Mouse (Mus musculus) bone marrow, adult 2 months (tissue): ENCODE data around the gene Brd4. TPM values are rescaled to one million over a fixed set of nuclear protein-coding genes. Genes with fewer than 3 reads are reported as not detected.

ENCODE experiments used
- H3K27ac ChIP-seq: fragments of 200-500 bp; 2 replicates; pipeline ENCODE4 v1.5.1; 2012; ENCODE audit warnings: low read depth, mild to moderate bottlenecking, control low read depth, inconsistent platforms, low read length; ENCODE audit not compliant: control insufficient read depth, poor library complexity, insufficient read depth
- H3K4me1 ChIP-seq: fragments of 200-500 bp; 2 replicates; pipeline ENCODE4 v1.6.1; 2011; ENCODE audit warnings: low read length; ENCODE audit not compliant: control insufficient read depth, insufficient read depth
- H3K4me3 ChIP-seq: fragments of 200-500 bp; replicated peaks from 2 replicates; pipeline ENCODE3; 2011; ENCODE audit warnings: mild to moderate bottlenecking, low read depth, low read length, control low read depth; ENCODE audit not compliant: control insufficient read depth
- CTCF ChIP-seq: fragments of 200-500 bp; IDR thresholded peaks from 2 replicates; pipeline ENCODE4 v1.5.1; 2011; ENCODE audit warnings: low read length, control low read depth; ENCODE audit not compliant: control insufficient read depth, insufficient read depth
- POLR2A ChIP-seq: fragments of 200-500 bp; IDR thresholded peaks from 2 replicates; pipeline ENCODE4 v1.6.1; 2011; ENCODE audit warnings: low read depth, mild to moderate bottlenecking, control low read depth, low read length, borderline replicate concordance; ENCODE audit not compliant: control insufficient read depth
- WGBS: fragments of 180-500 bp; shearing (Covaris S2); methylation state at CpG from one replicate; pipeline ENCODE4 v1.1.7; 2018; 5-methylcytosine and 5-hydroxymethylcytosine counted together
- polyA plus RNA-seq: library from polyadenylated mRNA; stranded (reverse); fragments of >200 nt; gene quantifications from 2 replicates; pipeline ENCODE4 v1.2.4, GENCODE M21; 2011; ENCODE audit warnings: low replicate concordance; ENCODE audit not compliant: missing spikeins, insufficient read depth, insufficient read length

The Brd4 gene
- polyA plus RNA-seq, 1 experiment = 129 TPM

DNA sequence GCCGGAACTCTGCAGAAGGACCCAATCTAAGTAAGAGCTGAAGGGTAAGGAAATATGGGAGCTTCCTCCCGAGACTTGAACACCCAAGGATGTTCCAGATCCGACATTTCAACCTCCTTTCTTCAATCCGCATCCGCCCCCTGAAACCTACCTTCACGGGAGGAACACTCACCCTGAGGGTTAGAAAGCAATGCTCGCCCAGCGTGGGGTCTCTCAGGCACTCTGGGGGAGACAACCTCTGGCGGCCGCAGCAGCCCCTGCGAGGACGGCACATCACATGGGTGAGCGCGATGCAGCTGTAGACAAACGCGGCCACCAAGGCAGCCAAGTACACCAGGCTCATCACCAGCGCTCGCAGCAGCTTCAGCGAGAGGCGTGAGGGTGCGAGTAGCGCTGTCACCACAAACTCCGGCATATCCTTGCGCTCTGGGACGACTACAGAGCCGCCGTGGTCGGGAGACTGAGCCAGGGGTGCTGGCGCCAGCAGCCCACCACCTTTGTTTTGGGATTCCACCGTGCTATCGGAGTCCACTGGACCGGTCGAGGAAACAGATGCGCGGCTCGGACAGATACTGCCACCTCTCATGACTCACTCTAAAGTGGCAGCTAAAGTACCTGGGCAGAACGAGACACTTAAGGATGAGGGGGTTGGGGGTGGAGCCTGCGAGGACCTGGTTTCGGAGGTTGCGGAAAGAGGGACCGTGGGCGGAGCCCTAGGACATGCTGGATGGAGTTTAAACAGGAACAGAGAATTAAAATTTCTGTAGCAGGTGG, 95.5 kb downstream of the Brd4 start, which contains the start of gene Ephx3:
TSS of gene Ephx3 (minus strand) at position 687 of the 774 bp plus-strand sequence.
- Histone ChIP-seq H3K27ac (no peak within 1 kb of the TSS), H3K4me3 (no peak within 1 kb of the TSS), H3K4me1 (peaks cover 2% of the 10 kb centered on the region; the same call in 1 of the 2 replicates)
- 20% methylated on average over 42 of the region's 42 CpGs for WGBS
- TF ChIP-seq POLR2A (no peak), CTCF (no peak)

DNA sequence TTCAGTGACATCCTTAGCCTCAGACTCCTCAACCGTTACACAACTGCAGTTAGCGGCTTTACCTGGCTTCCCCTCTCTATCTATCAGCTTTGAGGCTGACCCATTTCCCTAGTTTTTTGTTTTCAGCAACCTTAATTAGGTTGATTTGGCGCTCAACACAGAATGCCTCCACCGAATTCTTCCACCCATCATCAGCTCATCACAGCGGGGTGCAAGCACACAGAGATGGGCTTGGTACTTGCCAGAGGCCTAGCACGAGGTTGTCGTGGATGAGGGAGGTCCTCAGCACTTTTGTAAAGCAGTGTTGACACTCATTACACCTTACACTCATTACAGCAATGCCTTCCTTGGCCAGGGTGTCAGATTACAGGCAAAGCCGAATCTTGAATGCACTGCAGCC, 101.5 kb downstream of the Brd4 start:
- no peak for TF ChIP-seq POLR2A
- no peak for TF ChIP-seq CTCF
- Histone ChIP-seq H3K4me1 (no peaks in the 10 kb centered on the region), H3K4me3 (no peak overlapping the region), H3K27ac (no peak overlapping the region)
- WGBS = 64% methylated on average over 8 of the region's 8 CpGs

DNA sequence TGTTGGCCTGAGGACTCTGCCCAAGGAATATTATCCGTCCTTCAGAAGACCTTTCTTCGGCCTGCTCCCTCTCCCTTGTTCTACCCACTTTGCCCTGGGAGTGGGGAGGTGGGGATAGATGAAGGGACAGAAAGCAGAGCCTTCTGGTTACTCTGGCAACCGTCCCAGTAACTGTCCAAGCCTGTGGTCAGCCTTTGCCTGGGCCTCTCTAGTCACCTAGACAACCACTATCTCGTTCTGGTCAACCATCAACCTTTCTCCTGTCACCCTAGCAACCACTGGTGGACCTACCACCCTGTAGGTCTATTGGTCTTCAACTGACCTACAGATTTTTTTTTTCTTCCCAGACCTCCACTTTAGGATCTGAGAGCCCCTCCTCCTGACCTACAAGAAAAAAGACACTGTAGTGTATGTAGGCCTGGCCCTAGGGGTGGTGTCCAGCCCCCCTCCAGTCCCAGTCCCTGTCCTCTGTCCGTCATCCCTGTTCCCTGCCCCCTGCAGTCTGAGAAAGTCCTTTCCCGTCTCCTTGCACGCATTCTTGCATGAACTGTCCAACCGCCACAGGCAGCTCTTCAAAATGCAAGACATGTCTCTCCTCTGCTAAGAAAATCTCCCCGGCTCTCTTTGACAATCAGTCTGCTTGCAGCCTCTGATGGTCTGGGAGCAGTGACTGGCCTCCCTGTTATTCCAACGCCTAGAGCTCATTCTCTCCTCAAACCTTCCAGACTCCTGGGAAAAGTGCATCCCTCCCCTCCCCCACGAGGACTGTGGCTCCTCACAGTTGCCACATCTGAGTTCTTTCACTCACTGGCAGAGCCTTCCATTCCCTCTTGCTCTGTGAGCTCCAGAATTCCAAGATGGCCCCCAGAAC, 104.7 kb downstream of the Brd4 start:
- Histone ChIP-seq H3K4me1 (no peaks in the 10 kb centered on the region; the same call in 1 of the 2 replicates), H3K27ac (no peak overlapping the region), H3K4me3 (no peak overlapping the region)
- TF ChIP-seq CTCF (no peak), POLR2A (no peak)
- WGBS = 68% methylated on average over 11 of the region's 11 CpGs

DNA sequence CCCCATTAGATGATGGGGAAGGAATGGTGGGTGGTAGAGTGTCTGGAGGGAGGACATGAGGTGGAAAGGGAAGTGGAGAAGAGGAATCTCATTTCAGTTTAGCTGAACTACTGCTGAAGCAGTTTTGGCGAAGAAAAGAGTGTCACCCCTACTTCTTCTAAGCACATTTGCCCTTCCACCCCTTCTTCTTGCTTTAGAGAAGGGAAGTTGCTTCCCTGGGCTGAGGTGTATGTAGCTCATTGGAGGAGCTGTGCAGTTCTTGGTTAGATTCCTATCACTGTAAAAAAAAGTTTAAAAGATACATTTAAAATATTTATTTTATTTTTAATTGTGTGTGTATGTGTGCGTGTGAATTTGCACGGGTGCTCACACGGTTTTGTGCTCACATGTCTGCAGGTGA, 107.6 kb downstream of the Brd4 start:
- H3K4me1 ChIP-seq = no peaks in the 10 kb centered on the region; the same call in 1 of the 2 replicates
- TF ChIP-seq CTCF (no peak), POLR2A (no peak)
- no peak overlapping the region for H3K4me3 ChIP-seq
- WGBS = 82% methylated on average over 4 of the region's 4 CpGs
- no peak overlapping the region for H3K27ac ChIP-seq

DNA sequence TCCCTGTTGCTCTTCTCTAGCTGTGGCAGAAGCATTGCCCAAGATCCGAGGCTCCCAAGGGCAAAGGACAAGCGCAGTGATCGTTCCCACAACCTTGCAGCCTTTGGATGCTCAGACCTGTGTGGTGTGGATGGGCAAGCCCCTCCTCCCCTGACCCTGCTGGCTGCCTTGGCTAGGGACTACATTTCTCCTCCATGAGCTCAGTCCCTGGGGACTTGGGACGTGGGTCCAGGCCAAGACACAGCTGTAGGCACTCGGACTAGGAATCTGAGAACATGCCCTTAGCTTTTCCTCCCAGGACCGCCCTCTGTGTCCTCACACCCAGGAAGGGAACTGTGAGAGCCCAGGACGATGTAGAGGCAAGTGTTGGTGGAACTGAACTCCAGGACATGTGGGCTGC, 111.4 kb downstream of the Brd4 start:
- H3K4me3 ChIP-seq = no peak overlapping the region
- 79% methylated on average over 7 of the region's 7 CpGs for WGBS
- TF ChIP-seq POLR2A (no peak), CTCF (no peak)
- H3K27ac ChIP-seq = no peak overlapping the region
- H3K4me1 ChIP-seq = peaks cover 3% of the 10 kb centered on the region

DNA sequence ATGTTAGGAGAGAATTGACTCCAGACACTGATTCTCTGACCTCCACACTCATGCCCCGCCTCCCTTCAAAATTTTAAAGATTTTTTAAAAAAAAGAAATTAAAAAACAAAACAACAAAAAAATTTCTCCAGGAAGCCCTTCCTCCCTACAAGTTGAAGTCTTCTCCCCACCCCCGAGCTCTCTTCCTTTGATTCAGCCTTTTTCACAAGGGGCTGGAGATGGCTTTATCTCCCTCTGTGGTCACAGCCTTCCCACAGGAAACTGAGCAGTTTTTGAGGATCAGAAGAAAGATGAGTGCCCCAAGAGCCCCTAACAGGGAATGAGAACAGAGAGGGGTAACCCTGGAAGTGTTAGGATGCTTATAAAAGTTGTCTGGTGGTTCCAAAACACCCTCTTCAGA, 112.0 kb downstream of the Brd4 start:
- no peak overlapping the region for H3K4me3 ChIP-seq
- H3K27ac ChIP-seq = no peak overlapping the region
- 57% methylated on average over 2 of the region's 2 CpGs for WGBS
- peaks cover 3% of the 10 kb centered on the region for H3K4me1 ChIP-seq
- TF ChIP-seq CTCF = no peak
- TF ChIP-seq POLR2A = no peak

DNA sequence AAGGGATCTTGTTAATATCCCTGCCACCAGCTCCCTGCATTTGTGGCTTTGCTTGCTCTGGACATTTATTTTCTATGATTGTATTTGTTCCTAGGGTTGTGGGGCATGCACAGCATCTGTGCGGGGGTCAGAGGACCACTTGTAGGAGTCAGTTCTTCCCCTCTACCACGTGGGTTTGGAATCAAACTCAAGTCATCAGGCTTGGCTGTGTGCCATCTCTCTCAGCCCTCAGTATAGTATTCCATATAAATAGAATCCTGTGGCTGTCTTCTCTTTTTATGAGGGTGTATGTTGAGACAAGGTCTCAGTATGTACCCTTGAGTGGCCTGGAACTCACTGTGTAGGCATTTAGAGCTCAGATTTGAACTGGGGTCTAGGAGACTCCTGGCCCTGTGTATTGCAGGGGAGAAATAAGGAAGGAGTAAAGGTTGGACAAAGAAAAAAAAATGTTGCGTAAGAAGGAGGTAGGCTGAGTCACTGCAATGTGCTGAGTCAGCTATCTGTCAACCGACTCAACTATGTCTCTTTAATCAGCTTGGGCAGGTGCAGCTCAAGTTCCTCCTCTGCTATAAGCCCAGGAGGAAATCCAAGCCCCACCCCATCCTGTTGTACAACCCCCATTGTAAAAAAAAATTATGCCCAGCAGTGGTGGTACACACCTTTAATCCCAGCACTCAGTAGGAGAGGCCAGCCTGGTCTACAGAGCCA, 114.8 kb downstream of the Brd4 start:
- Histone ChIP-seq H3K27ac (no peak overlapping the region), H3K4me3 (no peak overlapping the region), H3K4me1 (peaks cover 6% of the 10 kb centered on the region)
- 6% methylated on average over 4 of the region's 4 CpGs for WGBS
- TF ChIP-seq POLR2A = no peak

DNA sequence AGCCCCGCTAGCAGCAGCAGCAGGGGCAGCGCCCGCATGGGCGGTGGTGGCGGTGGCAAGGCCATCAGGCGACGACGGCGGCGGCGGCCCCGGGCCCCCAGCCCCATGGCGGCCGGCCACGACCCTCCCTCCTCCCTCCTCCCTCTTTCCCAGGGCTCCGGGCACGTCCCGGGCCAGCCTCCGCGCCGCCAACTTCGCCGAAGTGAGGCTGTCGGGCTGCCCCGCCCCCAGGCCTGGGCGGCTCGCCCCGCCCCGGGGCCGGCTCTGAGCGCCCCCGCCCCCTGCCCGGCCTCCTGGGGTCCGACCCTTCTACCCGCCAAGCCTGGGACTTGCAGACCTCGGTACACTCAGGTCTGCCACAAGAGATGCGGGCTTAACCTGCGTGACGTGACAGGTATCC, 117.8 kb downstream of the Brd4 start, which contains the start of gene Notch3:
TSS of gene Notch3 (minus strand) at position 166 of the 400 bp plus-strand sequence.
- WGBS = 5% methylated on average over 37 of the region's 39 CpGs
- peaks cover 9% of the 10 kb centered on the region for H3K4me1 ChIP-seq

More for the DNA sequence above, 117.8 kb downstream of the Brd4 start, which contains the start of gene Notch3:
- Histone ChIP-seq H3K4me3 (no peak within 1 kb of the TSS), H3K27ac (no peak within 1 kb of the TSS)
- no peak for TF ChIP-seq CTCF
- TF ChIP-seq POLR2A = no peak
